ENCODE assay signal across 8 mouse cellular contexts in the genomic region with DNA sequence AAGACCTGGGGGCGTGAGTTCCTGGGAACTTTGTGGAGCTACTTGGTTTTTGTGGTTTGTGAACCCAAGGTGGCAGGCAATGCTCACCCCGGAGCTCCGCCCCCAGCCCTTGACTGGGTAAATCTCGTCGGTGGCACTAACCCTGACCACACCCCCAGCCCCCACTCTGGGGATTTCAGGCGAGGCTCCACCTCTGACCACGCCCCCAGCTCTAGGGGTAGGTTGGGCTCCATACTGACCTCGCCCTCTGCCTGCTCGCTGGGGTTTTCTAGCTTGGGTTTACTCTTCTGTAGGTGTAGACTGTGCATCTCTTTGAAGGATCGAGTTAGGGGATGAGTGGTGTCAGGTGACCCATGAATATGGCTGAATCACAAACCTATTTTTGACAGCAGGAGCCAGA. TPM values are rescaled to one million over a fixed set of nuclear protein-coding genes. Genes with fewer than 3 reads are reported as not detected.
A peak's percentile ranks its signal among the peaks of the same experiment; 100 is the strongest.
DNase-seq lines count a peak whose midpoint lies in the region; ATAC-seq and TF ChIP-seq lines count a peak whose summit lies in the region.
"Had no signal": no experiment of that assay in that cellular context is flagged by ENCODE, and none has a peak within 500 bp of the region (broad histone marks: within the 10 kb centered on the region; RNA-seq: fewer than 3 reads in every experiment).

No protein-coding gene starts in this region.

- H3K4me1 ChIP-seq in lung, adult 2 months (ENCODE audit: control insufficient read depth, insufficient read depth, low read length), result no peaks in the 10 kb centered on the region
- no peaks in the 10 kb centered on the region for H3K4me1 ChIP-seq in midbrain, postnatal 0 days (ENCODE audit: insufficient read depth, low read length)

- no peak overlapping the region for H3K4me3 ChIP-seq in lung, adult 2 months (replicated peaks; ENCODE audit: extremely low read depth, low read depth, low read length)
- no peak overlapping the region for H3K4me3 ChIP-seq in midbrain, postnatal 0 days (ENCODE audit: low read depth, low read length)

- no peaks in the 10 kb centered on the region for H3K27me3 ChIP-seq in splenic B cell, adult 2 months (ENCODE audit: control insufficient read depth, insufficient read depth, low read length, poor library complexity, severe bottlenecking)
- 0 out of 2 replicates have a peak, but pooled peaks cover 7% of the 10 kb centered on the region for H3K27me3 ChIP-seq in midbrain, postnatal 0 days (ENCODE audit: insufficient read depth, low read length)

- WGBS in lung, adult 2 months, result 9% methylated on average over 10 of the region's 10 CpGs
- 18% methylated on average over 10 of the region's 10 CpGs for WGBS in midbrain, postnatal 0 days

- ATAC-seq in hematopoietic stem cell, adult 5-6 weeks (replicated peaks in 1 of 2; ENCODE audit: insufficient read depth in 1 of 2, low FRiP score in 2 of 2, low TSS enrichment in 1 of 2, low read depth in 1 of 2, poor library complexity in 2 of 2, severe bottlenecking in 2 of 2), result peak; percentile 66 to 88
- no peak for ATAC-seq in midbrain, postnatal 0 days (ENCODE audit: low FRiP score)

- H3K9ac ChIP-seq in midbrain, postnatal 0 days (replicated peaks; ENCODE audit: low read length, poor library complexity, severe bottlenecking), result no peak overlapping the region

- TF ChIP-seq CTCF in lung, adult 2 months (IDR thresholded peaks at IDR 0.05; ENCODE audit: insufficient read depth, low read length), result no peak
- no peak for TF ChIP-seq CTCF in midbrain, postnatal 0 days (IDR thresholded peaks at IDR 0.05)

- H3K36me3 ChIP-seq in splenic B cell, adult 2 months (ENCODE audit: control insufficient read depth, insufficient read depth, low read length, poor library complexity, severe bottlenecking), result peaks cover 1% of the 10 kb centered on the region; the same call in 1 of the 2 replicates
- H3K36me3 ChIP-seq in midbrain, postnatal 0 days (ENCODE audit: insufficient read depth, low read length), result peaks cover 22% of the 10 kb centered on the region

- no peak overlapping the region for H3K4me2 ChIP-seq in midbrain, postnatal 0 days (ENCODE audit: low read depth, low read length, poor library complexity, severe bottlenecking)

- no peaks in the 10 kb centered on the region for H3K9me3 ChIP-seq in midbrain, postnatal 0 days (ENCODE audit: low read length)

- no peak for TF ChIP-seq POLR2A in lung, adult 2 months (IDR thresholded peaks at IDR 0.05; ENCODE audit: borderline replicate concordance, extremely low read depth, low read depth, low read length)

- DNase-seq in ES-CJ7 (ENCODE audit: low read depth, low spot score), result peak; percentile 94
- peak; percentile 79 for DNase-seq in adrenal gland, postnatal 14 days
- DNase-seq in lung, adult 2 months, result peak; percentile 49
- peak; percentile 81 for DNase-seq in splenic B cell, adult 2 months (ENCODE audit: low read depth, low spot score)
- DNase-seq in midbrain, postnatal 0 days (ENCODE audit: low spot score), result no peak
- DNase-seq in right cerebral cortex, postnatal 36 days (ENCODE audit: low spot score in 2 of 2), result no peak

- no peak overlapping the region for H3K27ac ChIP-seq in midbrain, postnatal 0 days (ENCODE audit: low read depth, low read length)

RNA-seq across cellular contexts. Expression of a gene that starts 4.7 kb away (rescaled TPM):
- 1.0 and 1.2 TPM in 2 replicates for total RNA-seq in adrenal gland, postnatal 14 days (2021)
- 0.30 TPM in 1 of 2 replicates, not detected in the other for total RNA-seq in hematopoietic stem cell, adult 5-6 weeks (2017)
- polyA plus RNA-seq in lung, adult 2 months (2012; rRNA removed), result 0.10 and 0.31 TPM in 2 replicates
- 39.3 and 61.0 TPM in 2 replicates for total RNA-seq in midbrain, postnatal 0 days (2014; rRNA removed)
- polyA plus RNA-seq in midbrain, postnatal 0 days (2015; fragmentation: Nextera tagmentation; extraction: Ambion mirVana), result 24.4 and 26.8 TPM in 2 replicates

RNA-seq across cellular contexts. Expression of a gene that starts 6.4 kb away (rescaled TPM):
- 35.1 and 43.3 TPM in 2 replicates for total RNA-seq in adrenal gland, postnatal 14 days (2021)
- 202 and 278 TPM in 2 replicates for total RNA-seq in hematopoietic stem cell, adult 5-6 weeks (2017)
- polyA plus RNA-seq in lung, adult 2 months (2012; rRNA removed), result 78.5 and 79.1 TPM in 2 replicates
- 136 and 249 TPM in 2 replicates for total RNA-seq in midbrain, postnatal 0 days (2014; rRNA removed)
- polyA plus RNA-seq in midbrain, postnatal 0 days (2015; fragmentation: Nextera tagmentation; extraction: Ambion mirVana), result 292 and 299 TPM in 2 replicates

RNA-seq across cellular contexts. Expression of a gene that starts 6.5 kb away (rescaled TPM):
- total RNA-seq in adrenal gland, postnatal 14 days (2021), result 30.5 and 33.0 TPM in 2 replicates
- 14.1 and 30.1 TPM in 2 replicates for total RNA-seq in hematopoietic stem cell, adult 5-6 weeks (2017)
- polyA plus RNA-seq in lung, adult 2 months (2012; rRNA removed), result 91.7 and 93.9 TPM in 2 replicates
- total RNA-seq in midbrain, postnatal 0 days (2014; rRNA removed), result 116 and 132 TPM in 2 replicates
- 78.6 and 86.2 TPM in 2 replicates for polyA plus RNA-seq in midbrain, postnatal 0 days (2015; fragmentation: Nextera tagmentation; extraction: Ambion mirVana)

RNA-seq across cellular contexts. Expression of a gene that starts 22.1 kb away (rescaled TPM):
- total RNA-seq in adrenal gland, postnatal 14 days (2021), result 734 and 741 TPM in 2 replicates
- total RNA-seq in hematopoietic stem cell, adult 5-6 weeks (2017), result 154 and 289 TPM in 2 replicates
- polyA plus RNA-seq in lung, adult 2 months (2012; rRNA removed), result 804 and 834 TPM in 2 replicates
- 863 and 928 TPM in 2 replicates for total RNA-seq in midbrain, postnatal 0 days (2014; rRNA removed)
- polyA plus RNA-seq in midbrain, postnatal 0 days (2015; fragmentation: Nextera tagmentation; extraction: Ambion mirVana), result 1,039 and 1,193 TPM in 2 replicates

RNA-seq across cellular contexts. Expression of a gene that starts 23.1 kb away (rescaled TPM):
- 0.11 TPM in 1 of 2 replicates, not detected in the other for total RNA-seq in adrenal gland, postnatal 14 days (2021)
- total RNA-seq in hematopoietic stem cell, adult 5-6 weeks (2017), result not detected in 2 replicates
- 0.06 and 0.07 TPM in 2 replicates for polyA plus RNA-seq in lung, adult 2 months (2012; rRNA removed)
- total RNA-seq in midbrain, postnatal 0 days (2014; rRNA removed), result 0.09 and 0.11 TPM in 2 replicates
- 0.27 and 0.31 TPM in 2 replicates for polyA plus RNA-seq in midbrain, postnatal 0 days (2015; fragmentation: Nextera tagmentation; extraction: Ambion mirVana)
- total RNA-seq: gastrocnemius, postnatal 36 days had no signal

Comparison
In these comparisons a context has a peak if more than half of its experiments do, and no peak if none do; other contexts are left out.
1. DNase-seq: peak in ES-CJ7 (single experiment), adrenal gland, postnatal 14 days (single experiment), lung, adult 2 months (single experiment) and splenic B cell, adult 2 months (single experiment); none in midbrain, postnatal 0 days (single experiment) and right cerebral cortex, postnatal 36 days (0 of 2).
2. RNA of a gene that starts 4.7 kb away (total RNA-seq): 39.3 to 61.0 TPM in midbrain, postnatal 0 days; 1.0 to 1.2 TPM in adrenal gland, postnatal 14 days and 0.30 TPM in hematopoietic stem cell, adult 5-6 weeks; every median in the first group is over 10 times any median in the second.